Mouse (Mus musculus) kidney, embryonic 16.5 days (tissue): ENCODE results near the gene Inca1. TPM values are rescaled to one million over a fixed set of nuclear protein-coding genes. Genes with fewer than 3 reads are reported as not detected.

Experiments
- ATAC-seq: fragments of 200-750 bp; cut with Nextera tagmentation; 2 replicates; pipeline ENCODE4 v1.8.0; 2017; ENCODE audit warnings: moderate TSS enrichment; ENCODE audit not compliant: low FRiP score, low TSS enrichment
- H3K27ac ChIP-seq: fragments of 300-500 bp; sonication (generic); 2 replicates; pipeline ENCODE4 v1.5.1; 2014; ENCODE audit warnings: low read length
- H3K27me3 ChIP-seq: fragments of 300-500 bp; sonication (generic); 2 replicates; pipeline ENCODE4 v1.6.1; 2014; ENCODE audit warnings: low read length, control low read depth, mixed read lengths; ENCODE audit not compliant: insufficient read depth
- H3K36me3 ChIP-seq: fragments of 300-500 bp; sonication (generic); 2 replicates; pipeline ENCODE4 v1.6.1; 2014; ENCODE audit warnings: low read length, control low read depth, mixed read lengths; ENCODE audit not compliant: insufficient read depth
- H3K4me1 ChIP-seq: fragments of 300-500 bp; sonication (generic); 2 replicates; pipeline ENCODE4 v1.6.1; 2014; ENCODE audit warnings: low read length, control low read depth, mixed read lengths; ENCODE audit not compliant: insufficient read depth
- H3K4me2 ChIP-seq: fragments of 300-500 bp; sonication (generic); replicated peaks from 2 replicates; pipeline ENCODE4 v1.6.1; 2014; ENCODE audit warnings: low read depth, low read length
- H3K4me3 ChIP-seq: fragments of 300-500 bp; sonication (generic); 2 replicates; pipeline ENCODE4 v1.5.1; 2014; ENCODE audit warnings: mild to moderate bottlenecking, low read length
- H3K9ac ChIP-seq: fragments of 300-500 bp; sonication (generic); replicated peaks from 2 replicates; pipeline ENCODE4 v1.6.1; 2014; ENCODE audit warnings: low read length
- H3K9me3 ChIP-seq: fragments of 300-500 bp; sonication (generic); 2 replicates; pipeline ENCODE4 v1.6.1; 2016; ENCODE audit warnings: low read length, control low read depth
- WGBS: fragments of 180-500 bp; shearing (Covaris S2); extraction: QIAGEN DNeasy Blood & Tissue Kit; methylation state at CpG from one replicate; pipeline ENCODE4 v1.1.7; 2014; 5-methylcytosine and 5-hydroxymethylcytosine counted together
- polyA plus RNA-seq: library from polyadenylated mRNA; unstranded; fragments of >200 nt; fragmentation: Nextera tagmentation; extraction: Ambion mirVana; gene quantifications from 2 replicates; pipeline ENCODE4 v1.2.1, GENCODE M21; 2015

The Inca1 gene
- polyA plus RNA-seq = 1.3 and 1.6 TPM in 2 replicates

GRCm38 (mm10) chr11:70699722-70700556, at the start of gene Inca1, which contains the start of gene Kif1c:
Inca1 (minus strand) TSS chr11:70700155.
Kif1c (plus strand) TSS chr11:70700548.
- H3K9me3 ChIP-seq = no peaks in the 10 kb centered on the region
- peak within 1 kb of the TSS; percentile 97 for H3K27ac ChIP-seq
- ATAC-seq = peak; percentile 93
- no peaks in the 10 kb centered on the region for H3K27me3 ChIP-seq
- peak within 1 kb of the TSS; percentile 96 for H3K4me3 ChIP-seq
- peaks cover 16% of the 10 kb centered on the region; the same call in 1 of the 2 replicates for H3K36me3 ChIP-seq
- peaks cover 19% of the 10 kb centered on the region for H3K4me1 ChIP-seq
- peak within 1 kb of the TSS; percentile 94 for H3K9ac ChIP-seq
- peak within 1 kb of the TSS; percentile 74 for H3K4me2 ChIP-seq
- WGBS = 2% methylated on average over 65 of the region's 69 CpGs

- H3K27me3 ChIP-seq = no peaks in the 10 kb centered on the region
- H3K36me3 ChIP-seq = no peaks in the 10 kb centered on the region
- H3K27ac ChIP-seq = no peak overlapping the region
- H3K9ac ChIP-seq = no peak overlapping the region
- H3K9me3 ChIP-seq = no peaks in the 10 kb centered on the region
- ATAC-seq = no peak
- no peak overlapping the region for H3K4me3 ChIP-seq
- WGBS = 75% methylated on average over 4 of the region's 4 CpGs
- H3K4me2 ChIP-seq = no peak overlapping the region
- no peaks in the 10 kb centered on the region for H3K4me1 ChIP-seq
Observed at GRCm38 (mm10) chr11:70747876-70748545, 48.1 kb upstream of the Inca1 start.

- Histone ChIP-seq H3K4me3 (no peak overlapping the region), H3K27ac (no peak overlapping the region), H3K9me3 (no peaks in the 10 kb centered on the region), H3K4me1 (no peaks in the 10 kb centered on the region), H3K9ac (no peak overlapping the region), H3K36me3 (no peaks in the 10 kb centered on the region), H3K27me3 (no peaks in the 10 kb centered on the region), H3K4me2 (no peak overlapping the region)
- 79% methylated on average over 7 of the region's 7 CpGs for WGBS
- no peak for ATAC-seq
Observed at GRCm38 (mm10) chr11:70745636-70746035, 45.7 kb upstream of the Inca1 start.

- Histone ChIP-seq H3K9me3 (no peaks in the 10 kb centered on the region), H3K27me3 (no peaks in the 10 kb centered on the region), H3K9ac (no peak overlapping the region), H3K36me3 (no peaks in the 10 kb centered on the region), H3K4me3 (no peak overlapping the region), H3K4me2 (no peak overlapping the region), H3K27ac (no peak overlapping the region), H3K4me1 (no peaks in the 10 kb centered on the region)
- 86% methylated on average over 12 of the region's 12 CpGs for WGBS
- ATAC-seq = no peak
Observed at GRCm38 (mm10) chr11:70742581-70743459, 42.9 kb upstream of the Inca1 start.

GRCm38 (mm10) chr11:70742117-70742516, 42.2 kb upstream of the Inca1 start:
- Histone ChIP-seq H3K9me3 (no peaks in the 10 kb centered on the region), H3K4me3 (no peak overlapping the region), H3K27ac (no peak overlapping the region), H3K9ac (no peak overlapping the region), H3K27me3 (no peaks in the 10 kb centered on the region), H3K36me3 (no peaks in the 10 kb centered on the region), H3K4me1 (no peaks in the 10 kb centered on the region), H3K4me2 (no peak overlapping the region)
- 86% methylated on average over 7 of the region's 7 CpGs for WGBS
- no peak for ATAC-seq

DNA sequence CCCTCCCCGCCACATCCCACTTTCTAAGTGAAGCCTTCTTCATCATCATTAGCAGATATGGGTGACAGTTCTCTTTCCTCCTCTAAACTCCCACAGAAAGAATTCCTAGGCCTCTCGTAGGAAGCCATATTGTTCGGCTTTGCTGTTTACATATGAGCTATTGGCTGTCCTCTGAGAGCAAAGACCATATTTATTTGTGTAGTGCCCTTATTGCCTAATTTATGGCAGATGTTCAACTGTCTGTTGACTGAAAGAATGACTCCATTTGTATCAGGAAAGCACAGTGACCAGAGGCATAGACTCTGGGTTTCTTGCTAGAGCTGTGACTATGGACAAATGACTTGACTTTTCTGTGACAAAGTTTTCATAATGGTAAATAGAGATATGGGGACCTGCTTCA, 41.6 kb upstream of the Inca1 start:
- Histone ChIP-seq H3K4me3 (no peak overlapping the region), H3K4me2 (no peak overlapping the region), H3K27me3 (no peaks in the 10 kb centered on the region), H3K9me3 (no peaks in the 10 kb centered on the region), H3K36me3 (no peaks in the 10 kb centered on the region), H3K4me1 (no peaks in the 10 kb centered on the region), H3K27ac (no peak overlapping the region), H3K9ac (no peak overlapping the region)
- no peak for ATAC-seq
- 90% methylated on average over 3 of the region's 3 CpGs for WGBS

- no peak overlapping the region for H3K4me2 ChIP-seq
- H3K27me3 ChIP-seq = no peaks in the 10 kb centered on the region
- H3K9ac ChIP-seq = no peak overlapping the region
- no peak overlapping the region for H3K4me3 ChIP-seq
- no peaks in the 10 kb centered on the region for H3K4me1 ChIP-seq
- no peaks in the 10 kb centered on the region for H3K9me3 ChIP-seq
- no peak for ATAC-seq
- H3K36me3 ChIP-seq = no peaks in the 10 kb centered on the region
- WGBS = 56% methylated on average over 5 of the region's 5 CpGs
- H3K27ac ChIP-seq = no peak overlapping the region
Observed at GRCm38 (mm10) chr11:70737749-70738148, 37.8 kb upstream of the Inca1 start.

GRCm38 (mm10) chr11:70733256-70733655, 33.3 kb upstream of the Inca1 start:
- Histone ChIP-seq H3K27me3 (no peaks in the 10 kb centered on the region), H3K4me1 (no peaks in the 10 kb centered on the region), H3K9me3 (no peaks in the 10 kb centered on the region), H3K27ac (no peak overlapping the region), H3K9ac (no peak overlapping the region), H3K36me3 (peaks cover 8% of the 10 kb centered on the region; the same call in 1 of the 2 replicates), H3K4me2 (no peak overlapping the region), H3K4me3 (no peak overlapping the region)
- ATAC-seq = no peak
- 62% methylated on average over 5 of the region's 5 CpGs for WGBS

GRCm38 (mm10) chr11:70731178-70731577, 31.2 kb upstream of the Inca1 start:
- Histone ChIP-seq H3K36me3 (peaks cover 29% of the 10 kb centered on the region), H3K27me3 (no peaks in the 10 kb centered on the region), H3K4me1 (no peaks in the 10 kb centered on the region), H3K9ac (no peak overlapping the region), H3K4me2 (no peak overlapping the region), H3K9me3 (no peaks in the 10 kb centered on the region), H3K27ac (no peak overlapping the region), H3K4me3 (no peak overlapping the region)
- 75% methylated on average over 5 of the region's 5 CpGs for WGBS
- ATAC-seq = no peak
